Mouse (Mus musculus) embryonic facial prominence, embryonic 15.5 days (tissue): ENCODE measurements around the gene Gm4756. TPM values are rescaled to one million over a fixed set of nuclear protein-coding genes. Genes with fewer than 3 reads are reported as not detected.
"Not testable (repeated sequence)": the region's sequence is repeated elsewhere in the genome, so short reads cannot be mapped to it uniquely, and the experiment has no call there.

Source experiments
- ATAC-seq: fragments of 200-750 bp; cut with Nextera tagmentation; 2 replicates; pipeline ENCODE4 v1.8.0; 2017; ENCODE audit warnings: low read depth, moderate TSS enrichment; ENCODE audit not compliant: insufficient number of reproducible peaks, low FRiP score, low TSS enrichment
- H3K27ac ChIP-seq: fragments of 300-500 bp; sonication (generic); replicated peaks from 2 replicates; pipeline ENCODE4 v1.5.1; 2015; ENCODE audit warnings: mild to moderate bottlenecking, inconsistent platforms
- H3K27me3 ChIP-seq: fragments of 300-500 bp; sonication (generic); 2 replicates; pipeline ENCODE4 v1.6.1; 2015; ENCODE audit warnings: inconsistent platforms
- H3K36me3 ChIP-seq: fragments of 300-500 bp; sonication (generic); 2 replicates; pipeline ENCODE4 v1.6.1; 2015; ENCODE audit warnings: mild to moderate bottlenecking, inconsistent platforms
- H3K4me1 ChIP-seq: fragments of 300-500 bp; sonication (generic); 2 replicates; pipeline ENCODE4 v1.6.1; 2015; ENCODE audit warnings: inconsistent platforms
- H3K4me2 ChIP-seq: fragments of 300-500 bp; sonication (generic); replicated peaks from 2 replicates; pipeline ENCODE4 v1.6.1; 2015; ENCODE audit warnings: mild to moderate bottlenecking, inconsistent platforms
- H3K4me3 ChIP-seq: fragments of 300-500 bp; sonication (generic); replicated peaks from 2 replicates; pipeline ENCODE4 v1.5.1; 2015; ENCODE audit warnings: mild to moderate bottlenecking, inconsistent platforms
- H3K9ac ChIP-seq: fragments of 300-500 bp; sonication (generic); 2 replicates; pipeline ENCODE4 v1.6.1; 2015; ENCODE audit warnings: inconsistent platforms
- H3K9me3 ChIP-seq: fragments of 300-500 bp; sonication (generic); replicated peaks from 2 replicates; pipeline ENCODE4 v1.6.1; 2016; ENCODE audit warnings: inconsistent platforms
- WGBS: fragments of 180-500 bp; shearing (Covaris S2); methylation state at CpG from one replicate; pipeline ENCODE4 v1.1.7; 2015; 5-methylcytosine and 5-hydroxymethylcytosine counted together
- polyA plus RNA-seq: library from polyadenylated mRNA; unstranded; fragments of >200 nt; fragmentation: Nextera tagmentation; extraction: Ambion mirVana; gene quantifications from 2 replicates; pipeline ENCODE4 v1.2.1, GENCODE M21; 2015

The Gm4756 gene
- polyA plus RNA-seq, 1 experiment from 2014 or later: not detected

- H3K9ac ChIP-seq: no peak overlapping the region
- ATAC-seq: no peak
- no peak overlapping the region for H3K27ac ChIP-seq
- no peak overlapping the region for H3K4me3 ChIP-seq
- no peaks in the 10 kb centered on the region for H3K36me3 ChIP-seq
- H3K4me2 ChIP-seq: no peak overlapping the region
- H3K9me3 ChIP-seq: no peaks in the 10 kb centered on the region
- H3K27me3 ChIP-seq: no peaks in the 10 kb centered on the region
- H3K4me1 ChIP-seq: no peaks in the 10 kb centered on the region
- 90% methylated on average over 14 of the region's 14 CpGs for WGBS
These were observed 540 bp downstream of the Gm4756 start for GRCm38 (mm10) chr12:72648921-72649320.

GRCm38 (mm10) chr12:72638025-72638424, 11.4 kb downstream of the Gm4756 start:
- Histone ChIP-seq H3K9me3 (no peaks in the 10 kb centered on the region), H3K4me2 (no peak overlapping the region), H3K9ac (no peak overlapping the region), H3K27ac (no peak overlapping the region), H3K4me3 (no peak overlapping the region), H3K27me3 (no peaks in the 10 kb centered on the region), H3K36me3 (no peaks in the 10 kb centered on the region), H3K4me1 (no peaks in the 10 kb centered on the region)
- no peak for ATAC-seq
- WGBS: 77% methylated on average over 3 of the region's 3 CpGs

GRCm38 (mm10) chr12:72628751-72629150, 20.7 kb downstream of the Gm4756 start:
- no peak overlapping the region for H3K4me2 ChIP-seq
- no peaks in the 10 kb centered on the region for H3K9me3 ChIP-seq
- no peaks in the 10 kb centered on the region for H3K4me1 ChIP-seq
- H3K27ac ChIP-seq: no peak overlapping the region
- no peaks in the 10 kb centered on the region for H3K36me3 ChIP-seq
- WGBS: 88% methylated on average over 7 of the region's 7 CpGs
- H3K27me3 ChIP-seq: no peaks in the 10 kb centered on the region
- H3K9ac ChIP-seq: no peak overlapping the region
- H3K4me3 ChIP-seq: no peak overlapping the region
- ATAC-seq: no peak

GRCm38 (mm10) chr12:72622853-72623496, 26.5 kb downstream of the Gm4756 start:
- no peak for ATAC-seq
- H3K4me1 ChIP-seq: no peaks in the 10 kb centered on the region
- no peaks in the 10 kb centered on the region for H3K36me3 ChIP-seq
- no peaks in the 10 kb centered on the region for H3K27me3 ChIP-seq
- 67% methylated on average over 5 of the region's 5 CpGs for WGBS
- H3K4me2 ChIP-seq: no peak overlapping the region
- no peak overlapping the region for H3K9ac ChIP-seq
- H3K27ac ChIP-seq: no peak overlapping the region
- no peak overlapping the region for H3K4me3 ChIP-seq
- H3K9me3 ChIP-seq: no peaks in the 10 kb centered on the region

- Histone ChIP-seq H3K36me3 (no peaks in the 10 kb centered on the region), H3K4me3 (no peak overlapping the region), H3K27me3 (no peaks in the 10 kb centered on the region), H3K27ac (no peak overlapping the region), H3K4me1 (no peaks in the 10 kb centered on the region), H3K4me2 (no peak overlapping the region), H3K9ac (no peak overlapping the region), H3K9me3 (no peaks in the 10 kb centered on the region)
- WGBS: 92% methylated on average over 1 of the region's 1 CpGs
- no peak for ATAC-seq
These were observed 28.0 kb downstream of the Gm4756 start for GRCm38 (mm10) chr12:72621441-72621840.

GRCm38 (mm10) chr12:72620856-72621255, 28.6 kb downstream of the Gm4756 start:
- Histone ChIP-seq H3K9me3 (no peaks in the 10 kb centered on the region), H3K4me2 (no peak overlapping the region), H3K4me3 (no peak overlapping the region), H3K27me3 (no peaks in the 10 kb centered on the region), H3K4me1 (no peaks in the 10 kb centered on the region), H3K27ac (no peak overlapping the region), H3K9ac (no peak overlapping the region), H3K36me3 (no peaks in the 10 kb centered on the region)
- no peak for ATAC-seq
- 91% methylated on average over 7 of the region's 7 CpGs for WGBS

GRCm38 (mm10) chr12:72612053-72612452, 37.4 kb downstream of the Gm4756 start:
- Histone ChIP-seq H3K27ac (no peak overlapping the region), H3K4me2 (no peak overlapping the region), H3K9me3 (no peaks in the 10 kb centered on the region), H3K9ac (no peak overlapping the region), H3K4me1 (no peaks in the 10 kb centered on the region), H3K4me3 (no peak overlapping the region), H3K27me3 (no peaks in the 10 kb centered on the region), H3K36me3 (no peaks in the 10 kb centered on the region)
- no peak for ATAC-seq
- WGBS: 87% methylated on average over 3 of the region's 3 CpGs

- WGBS: 85% methylated on average over 2 of the region's 2 CpGs
- H3K27me3 ChIP-seq, H3K4me2 ChIP-seq, H3K36me3 ChIP-seq, H3K27ac ChIP-seq, H3K9me3 ChIP-seq, H3K9ac ChIP-seq, H3K4me1 ChIP-seq, ATAC-seq, H3K4me3 ChIP-seq: not testable (repeated sequence)
These were observed 50.7 kb downstream of the Gm4756 start for GRCm38 (mm10) chr12:72598731-72599130.

- no peak overlapping the region for H3K4me2 ChIP-seq
- H3K36me3 ChIP-seq: no peaks in the 10 kb centered on the region
- H3K27ac ChIP-seq: no peak overlapping the region
- no peaks in the 10 kb centered on the region for H3K9me3 ChIP-seq
- H3K27me3 ChIP-seq: no peaks in the 10 kb centered on the region
- H3K4me3 ChIP-seq: no peak overlapping the region
- no peak overlapping the region for H3K9ac ChIP-seq
- ATAC-seq: no peak
- 63% methylated on average over 2 of the region's 2 CpGs for WGBS
- H3K4me1 ChIP-seq: no peaks in the 10 kb centered on the region
These were observed 55.5 kb downstream of the Gm4756 start for GRCm38 (mm10) chr12:72594001-72594400.

- Histone ChIP-seq H3K27ac (no peak overlapping the region), H3K36me3 (no peaks in the 10 kb centered on the region)
- no peak for ATAC-seq
These were observed 56.5 kb downstream of the Gm4756 start for GRCm38 (mm10) chr12:72592991-72593390.

GRCm38 (mm10) chr12:72585339-72585738, 64.1 kb downstream of the Gm4756 start:
- H3K4me2 ChIP-seq: no peak overlapping the region
- H3K36me3 ChIP-seq: peaks cover 2% of the 10 kb centered on the region; the same call in 1 of the 2 replicates
- H3K27me3 ChIP-seq: no peaks in the 10 kb centered on the region
- no peaks in the 10 kb centered on the region for H3K4me1 ChIP-seq
- 86% methylated on average over 1 of the region's 1 CpGs for WGBS
- no peak overlapping the region for H3K9ac ChIP-seq
- ATAC-seq: no peak
- H3K27ac ChIP-seq: no peak overlapping the region
- no peaks in the 10 kb centered on the region for H3K9me3 ChIP-seq
- no peak overlapping the region for H3K4me3 ChIP-seq

More at GRCm38 (mm10) chr12:72592991-72593390, 56.5 kb downstream of the Gm4756 start:
- Histone ChIP-seq H3K9ac (no peak overlapping the region), H3K4me1 (no peaks in the 10 kb centered on the region), H3K4me3 (no peak overlapping the region), H3K4me2 (no peak overlapping the region), H3K27me3 (no peaks in the 10 kb centered on the region), H3K9me3 (no peaks in the 10 kb centered on the region)

- no peaks in the 10 kb centered on the region for H3K27me3 ChIP-seq
- no peaks in the 10 kb centered on the region for H3K4me1 ChIP-seq
- H3K36me3 ChIP-seq: peaks cover 6% of the 10 kb centered on the region; the same call in 1 of the 2 replicates
- no peak overlapping the region for H3K4me2 ChIP-seq
- H3K9ac ChIP-seq: no peak overlapping the region
- no peaks in the 10 kb centered on the region for H3K9me3 ChIP-seq
- no peak for ATAC-seq
- 93% methylated on average over 2 of the region's 2 CpGs for WGBS
- H3K4me3 ChIP-seq: no peak overlapping the region
- H3K27ac ChIP-seq: no peak overlapping the region
These were observed 66.4 kb downstream of the Gm4756 start for GRCm38 (mm10) chr12:72583099-72583498.
